Mouse (Mus musculus) MEL-GATA-1-ER (cell line): Measurements from ENCODE around the gene Marveld3.
A peak's percentile ranks its signal among the peaks of the same experiment; 100 is the strongest.

ENCODE experiments used
- DNase-seq: peaks from one replicate; pipeline ENCODE4 v3.0.0-alpha.2; 2012; ENCODE audit warnings: low read depth; ENCODE audit errors: extremely low read depth

Gene Marveld3

GRCm38 (mm10) chr8:109964106-109964505 is 2.1 kb upstream of the Marveld3 start:
- DNase-seq, result no peak

GRCm38 (mm10) chr8:109963421-109963820 is 1.4 kb upstream of the Marveld3 start:
- DNase-seq, result no peak

GRCm38 (mm10) chr8:109962896-109963295 is 893 bp upstream of the Marveld3 start:
- DNase-seq, result no peak

- no peak for DNase-seq
These were observed 2.9 kb downstream of the Marveld3 start for GRCm38 (mm10) chr8:109959112-109959511.

- DNase-seq, result no peak
These were observed 3.9 kb downstream of the Marveld3 start for GRCm38 (mm10) chr8:109958036-109958655.

GRCm38 (mm10) chr8:109957167-109958028 is 4.6 kb downstream of the Marveld3 start:
- peak; percentile 15 for DNase-seq

GRCm38 (mm10) chr8:109954486-109954948 is 7.5 kb downstream of the Marveld3 start:
- no peak for DNase-seq

GRCm38 (mm10) chr8:109952171-109952570 is 9.8 kb downstream of the Marveld3 start:
- no peak for DNase-seq

- no peak for DNase-seq
These were observed 13.8 kb downstream of the Marveld3 start for GRCm38 (mm10) chr8:109948285-109948564.

GRCm38 (mm10) chr8:109947447-109948284 is 14.3 kb downstream of the Marveld3 start:
- peak; percentile 25 for DNase-seq

GRCm38 (mm10) chr8:109946272-109946671 is 15.7 kb downstream of the Marveld3 start:
- no peak for DNase-seq

GRCm38 (mm10) chr8:109945694-109946093 is 16.3 kb downstream of the Marveld3 start:
- no peak for DNase-seq

- DNase-seq, result no peak
These were observed 16.8 kb downstream of the Marveld3 start for GRCm38 (mm10) chr8:109945153-109945632.

GRCm38 (mm10) chr8:109941606-109942360 is 20.2 kb downstream of the Marveld3 start:
- no peak for DNase-seq

- DNase-seq, result no peak
These were observed 41.3 kb downstream of the Marveld3 start for GRCm38 (mm10) chr8:109920406-109921390.

GRCm38 (mm10) chr8:109917277-109917676 is 44.7 kb downstream of the Marveld3 start:
- peak; percentile 6 for DNase-seq

- DNase-seq, result no peak
These were observed 54.6 kb downstream of the Marveld3 start for GRCm38 (mm10) chr8:109907376-109907775.

GRCm38 (mm10) chr8:109906907-109907306 is 55.1 kb downstream of the Marveld3 start:
- DNase-seq, result no peak

GRCm38 (mm10) chr8:109904928-109905668 is 56.9 kb downstream of the Marveld3 start:
- DNase-seq, result no peak
